Mouse (Mus musculus) erythroid progenitor cell, adult 5-6 weeks (primary cell): ENCODE measurements at regions not wholly inside any gene's neighbourhood (a gene's known extent, or its start where the extent isn't known, plus 50 kb on each side); places are given as distances from the start of the nearest gene placed in this dataset.

Experiments
- ATAC-seq: replicated peaks from 2 replicates; pipeline ENCODE4 v1.8.0; 2016; ENCODE audit warnings: moderate number of reproducible peaks, mild to moderate bottlenecking, moderate TSS enrichment, inconsistent platforms; ENCODE audit not compliant: poor library complexity, low FRiP score, severe bottlenecking

DNA sequence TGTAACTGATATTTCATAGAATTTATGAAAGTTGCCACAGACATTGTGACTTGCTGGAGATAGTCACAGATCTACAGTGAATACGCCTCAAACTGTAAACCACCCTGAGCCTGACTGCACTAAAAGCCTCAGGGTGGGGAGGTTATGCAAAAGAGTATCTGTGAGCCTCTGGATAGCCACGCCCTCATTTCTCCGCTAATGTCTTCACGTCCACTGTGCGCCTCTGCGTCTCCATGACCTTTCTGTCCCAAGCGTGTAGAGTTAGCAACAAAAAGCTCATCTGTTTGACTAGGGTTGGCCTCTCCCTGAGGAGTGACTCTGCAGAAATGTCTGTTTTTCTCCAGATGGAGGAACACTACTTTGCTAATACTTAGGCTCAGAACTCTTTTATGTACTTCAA, 170.8 kb upstream of the Gm49356 start:
- ATAC-seq = peak; percentile 64

DNA sequence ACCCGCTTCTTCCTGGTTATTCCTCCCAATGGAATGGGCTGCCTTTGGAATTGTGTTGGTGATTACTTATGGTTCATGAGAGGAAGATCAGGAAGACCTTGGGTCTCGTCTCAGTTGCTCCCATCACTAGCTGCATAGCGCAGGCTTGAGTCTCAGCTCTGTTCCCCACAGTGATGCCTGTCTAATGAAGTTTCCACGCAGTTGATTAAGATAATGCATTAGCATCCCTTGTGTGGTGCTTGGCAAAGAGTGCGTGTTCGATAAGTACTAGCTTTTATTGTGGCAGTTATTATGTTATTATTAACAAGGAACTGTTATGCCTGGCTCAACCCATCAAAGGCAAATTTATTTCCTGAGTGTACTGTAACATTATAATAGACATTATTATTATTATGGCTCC, 169.7 kb upstream of the Gm49356 start:
- no peak for ATAC-seq

DNA sequence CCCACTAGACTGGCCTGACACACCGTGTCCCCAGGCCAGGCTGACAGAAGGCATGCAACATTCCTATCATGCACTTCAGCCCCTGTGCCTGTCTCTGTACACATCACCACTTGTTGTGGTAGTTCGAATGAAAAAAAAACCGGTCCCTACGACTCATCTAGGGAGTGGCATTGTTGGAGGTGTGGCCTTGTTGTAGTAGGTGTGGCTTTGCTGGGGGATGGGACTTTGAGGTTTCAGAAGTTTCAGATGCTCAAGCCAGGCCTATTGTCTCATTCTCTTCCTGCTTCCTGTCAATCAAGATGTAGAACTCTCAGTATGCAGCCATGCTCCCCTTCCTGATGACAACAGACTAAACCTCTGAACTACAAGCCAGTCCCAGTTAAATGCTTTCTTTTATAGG, 162.1 kb upstream of the Gm49356 start:
- ATAC-seq = no peak

DNA sequence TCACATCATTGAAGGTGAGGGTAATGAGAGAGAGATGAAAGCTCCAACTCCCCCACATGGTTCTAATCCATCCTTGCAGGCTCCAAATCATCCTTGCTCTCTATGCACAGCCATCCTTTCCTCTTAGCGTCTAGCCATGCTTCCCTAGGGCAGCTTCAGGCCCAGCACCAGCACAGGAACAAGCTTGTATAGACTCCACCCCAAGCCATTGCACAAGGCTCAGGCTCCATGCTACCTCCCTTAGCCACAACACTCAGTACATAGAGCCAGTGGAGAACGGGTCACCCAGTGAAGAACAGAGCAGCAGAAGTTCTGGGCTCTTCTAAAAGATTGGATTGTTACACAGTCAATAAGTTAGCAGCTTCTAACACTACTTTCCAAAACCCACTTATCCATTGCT, 160.8 kb upstream of the Gm49356 start:
- ATAC-seq = no peak

- no peak for ATAC-seq
These were observed 158.2 kb upstream of the Gm49356 start for GRCm38 (mm10) chr15:58730861-58731260.

DNA sequence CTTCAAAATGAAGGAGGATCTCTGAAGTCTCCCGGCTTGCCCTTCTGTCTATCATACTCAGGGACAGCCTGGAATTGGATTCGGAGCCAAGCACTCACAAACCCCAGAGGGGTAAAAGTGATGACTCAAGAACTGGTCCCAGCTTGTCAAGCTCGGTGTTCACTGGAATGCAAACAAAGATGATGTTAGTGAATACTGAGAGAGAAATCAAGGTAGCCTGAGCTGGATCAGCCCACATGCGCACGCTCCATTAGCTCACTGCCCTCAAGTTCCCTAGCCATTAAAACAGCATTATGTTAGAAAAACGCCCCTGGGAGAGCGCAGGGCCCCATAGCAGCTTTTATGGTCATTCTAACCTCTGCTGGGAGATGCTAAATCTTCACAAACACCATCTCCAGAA, 157.8 kb upstream of the Gm49356 start:
- ATAC-seq = no peak

GRCm38 (mm10) chr15:58731952-58732642, 157.0 kb upstream of the Gm49356 start:
- ATAC-seq = no peak
